Mouse (Mus musculus) brain, embryonic 14.5 days (tissue): Measurements from ENCODE around the gene Rbm42.

Source experiments
- CTCF ChIP-seq: fragments of 200-500 bp; IDR thresholded peaks from 2 replicates; pipeline ENCODE4 v1.5.1; 2012; ENCODE audit warnings: inconsistent platforms, mild to moderate bottlenecking, moderate library complexity, borderline replicate concordance; ENCODE audit not compliant: insufficient read depth, insufficient read length; ENCODE audit errors: extremely low read depth
- POLR2A ChIP-seq: fragments of 200-500 bp; IDR thresholded peaks from 2 replicates; pipeline ENCODE4 v1.6.1; 2012; ENCODE audit warnings: mild to moderate bottlenecking, inconsistent platforms, borderline replicate concordance; ENCODE audit not compliant: poor library complexity, insufficient read depth, insufficient read length, severe bottlenecking; ENCODE audit errors: extremely low read depth

DNA sequence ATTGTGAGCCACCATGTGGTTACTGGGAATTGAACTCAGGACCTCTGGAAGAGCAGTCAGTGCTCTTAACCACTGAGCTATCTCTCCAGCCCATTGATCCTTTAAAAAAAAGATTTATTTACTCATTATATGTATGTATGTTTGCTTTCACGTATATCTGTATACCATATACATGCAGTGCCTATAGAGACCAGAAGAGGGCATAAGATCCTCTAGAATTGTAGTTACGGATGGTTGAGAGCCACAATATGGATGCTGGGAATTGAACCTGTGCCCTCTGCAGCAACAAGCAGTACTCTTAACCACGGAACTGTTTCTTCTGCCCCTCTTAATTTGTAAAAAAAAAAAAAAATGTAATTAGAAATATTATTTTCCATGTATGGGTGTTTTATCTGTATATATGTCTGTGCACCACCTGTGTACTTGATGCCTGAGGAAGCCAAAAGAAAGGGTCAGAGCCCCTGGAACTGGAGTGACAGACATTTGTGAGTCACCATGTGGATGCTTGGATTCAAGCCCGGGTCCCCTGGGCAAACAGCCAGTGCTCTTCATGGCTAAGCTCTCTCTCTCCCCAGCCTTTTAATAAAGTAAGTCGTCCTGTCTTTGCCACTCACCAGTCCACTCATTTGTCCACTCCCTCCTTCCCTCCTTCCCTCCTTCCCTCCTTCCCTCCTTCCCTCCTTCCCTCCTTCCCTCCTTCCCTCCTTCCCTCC, 28.3 kb upstream of the Rbm42 start:
- TF ChIP-seq POLR2A (no peak), CTCF (no peak)
